Mouse (Mus musculus) bone marrow macrophage, adult 2 months (primary cell): ENCODE results near the gene Ppm1h.

Source experiments
- CTCF ChIP-seq: IDR thresholded peaks from 2 replicates; pipeline ENCODE4 v1.5.1; 2012; ENCODE audit warnings: low read depth, mild to moderate bottlenecking, low read length, moderate library complexity
- POLR2A ChIP-seq: IDR thresholded peaks from 2 replicates; pipeline ENCODE4 v1.6.1; 2012; ENCODE audit warnings: mild to moderate bottlenecking, low read depth, low read length, borderline replicate concordance

GRCm38 (mm10) chr10:122685836-122686531 lies 7.4 kb downstream of the Ppm1h start:
- TF ChIP-seq CTCF, result no peak
- TF ChIP-seq POLR2A, result no peak
